Mouse (Mus musculus): Measurements from ENCODE around the gene 2810408A11Rik.
"Not testable (repeated sequence)": the region's sequence is repeated elsewhere in the genome, so short reads cannot be mapped to it uniquely, and the experiment has no call there.

The 2810408A11Rik gene

GRCm38 (mm10) chr11:69878952-69879351 is 21.8 kb downstream of the 2810408A11Rik start:
- DNase-seq = no peak

GRCm38 (mm10) chr11:69878399-69878798 is 22.4 kb downstream of the 2810408A11Rik start:
- DNase-seq = no peak

- no peak for DNase-seq
Observed at GRCm38 (mm10) chr11:69877878-69878277, 22.9 kb downstream of the 2810408A11Rik start, which contains the start of gene Tmem95. Gene Tmem95 (minus strand): TSS chr11:69878018.

- peak; percentile 72 for DNase-seq
Observed at GRCm38 (mm10) chr11:69876867-69877266, 23.9 kb downstream of the 2810408A11Rik start.

- peak; percentile 66 for DNase-seq
Observed at GRCm38 (mm10) chr11:69876186-69876585, 24.6 kb downstream of the 2810408A11Rik start.

GRCm38 (mm10) chr11:69872451-69872850 is 28.3 kb downstream of the 2810408A11Rik start:
- no peak for DNase-seq

GRCm38 (mm10) chr11:69871822-69872221 is 29.0 kb downstream of the 2810408A11Rik start:
- no peak for DNase-seq

GRCm38 (mm10) chr11:69870289-69871069 is 30.3 kb downstream of the 2810408A11Rik start:
- no peak for DNase-seq

GRCm38 (mm10) chr11:69867335-69867734 is 33.5 kb downstream of the 2810408A11Rik start:
- no peak for DNase-seq

- DNase-seq = no peak
Observed at GRCm38 (mm10) chr11:69865561-69865960, 35.2 kb downstream of the 2810408A11Rik start.

GRCm38 (mm10) chr11:69864138-69864860 is 36.5 kb downstream of the 2810408A11Rik start:
- DNase-seq = no peak

- not testable (repeated sequence) for DNase-seq
Observed at GRCm38 (mm10) chr11:69863729-69864128, 37.1 kb downstream of the 2810408A11Rik start.

- no peak for DNase-seq
Observed at GRCm38 (mm10) chr11:69858113-69858998, 42.4 kb downstream of the 2810408A11Rik start, which contains the start of gene Tnk1. Gene Tnk1 (minus strand): TSS chr11:69858730.

- no peak for DNase-seq
Observed at GRCm38 (mm10) chr11:69855347-69855746, 45.4 kb downstream of the 2810408A11Rik start.

- DNase-seq = no peak
Observed at GRCm38 (mm10) chr11:69854680-69855079, 46.1 kb downstream of the 2810408A11Rik start.

GRCm38 (mm10) chr11:69853994-69854393 is 46.8 kb downstream of the 2810408A11Rik start:
- no peak for DNase-seq

GRCm38 (mm10) chr11:69850754-69851153 is 50.0 kb downstream of the 2810408A11Rik start:
- DNase-seq = no peak

- no peak for DNase-seq
Observed at GRCm38 (mm10) chr11:69849884-69850283, 50.9 kb downstream of the 2810408A11Rik start.

GRCm38 (mm10) chr11:69849128-69849527 is 51.7 kb downstream of the 2810408A11Rik start:
- no peak for DNase-seq

GRCm38 (mm10) chr11:69848021-69848420 is 52.8 kb downstream of the 2810408A11Rik start:
- no peak for DNase-seq

Data from layer of hippocampus, adult 9-11 months (tissue).